In genomic region chr9:50727171-50727924, GRCm38 (mm10) we compare ENCODE assay signal across 1 mouse cellular context.
TF ChIP-seq lines count a peak whose summit lies in the region.

No protein-coding gene starts in this region.

TF ChIP-seq in ES-E14, 5 proteins besides CTCF, POLR2A, EP300 and RAD21 (continued from another document):
- TF ChIP-seq ZNF384 (IDR thresholded peaks at IDR 0.05; ENCODE audit: low read depth, low read length): no peak
